Mouse (Mus musculus) lung, adult 10 weeks (tissue): ENCODE data around the gene Ipo13. TPM values are rescaled to one million over a fixed set of nuclear protein-coding genes. Genes with fewer than 3 reads are reported as not detected.

ENCODE experiments used
- polyA plus RNA-seq: library from polyadenylated mRNA; stranded (reverse); fragments of 350-450 nt; fragmentation: Illumina TruSeq; extraction: RNeasy Lipid Tissue Mini Kit (QIAGEN cat#74804); gene quantifications from one replicate; pipeline ENCODE4 v1.2.3, GENCODE M21; 2014; ENCODE audit warnings: low read depth, low replicate concordance; ENCODE audit not compliant: insufficient read depth

Ipo13 gene
- 32.2 TPM for polyA plus RNA-seq

GRCm38 (mm10) chr4:117914591-117915442, at the start of gene Ipo13:
TSS of gene Ipo13 (minus strand) at chr4:117914999.

GRCm38 (mm10) chr4:117929391-117929881, 14.6 kb upstream of the Ipo13 start, which contains the start of gene Artn:
TSS of gene Artn (minus strand) at chr4:117929763.

GRCm38 (mm10) chr4:117891738-117892161, 23.0 kb downstream of the Ipo13 start, which contains the start of gene Dph2:
TSS of gene Dph2 (minus strand) at chr4:117892032.

GRCm38 (mm10) chr4:117887133-117887532, 27.7 kb downstream of the Ipo13 start, which contains the start of gene Atp6v0b:
TSS of gene Atp6v0b (minus strand) at chr4:117887333.

GRCm38 (mm10) chr4:117882701-117883691, 31.8 kb downstream of the Ipo13 start, which contains the start of gene B4galt2:
TSS of gene B4galt2 (minus strand) at chr4:117883487.

GRCm38 (mm10) chr4:117872471-117872886, 42.3 kb downstream of the Ipo13 start, which contains the start of gene Ccdc24:
TSS of gene Ccdc24 (minus strand) at chr4:117872557.

Other genes starting within 250 kb of the Ipo13 start
- gene Dmap1, start 232.7 kb downstream of the Ipo13 start, polyA plus RNA-seq, result 16.7 TPM
- gene Gm12845, start 190.6 kb downstream of the Ipo13 start, polyA plus RNA-seq, result not detected
- not detected for gene Klf17, start 149.4 kb downstream of the Ipo13 start, polyA plus RNA-seq
- gene Slc6a9, start 80.5 kb downstream of the Ipo13 start, polyA plus RNA-seq, result 11.3 TPM
- 4.5 TPM for gene Ccdc24, start 42.4 kb downstream of the Ipo13 start, polyA plus RNA-seq
- 4.5 TPM for gene B4galt2, start 31.5 kb downstream of the Ipo13 start, polyA plus RNA-seq
- 261 TPM for gene Atp6v0b, start 27.7 kb downstream of the Ipo13 start, polyA plus RNA-seq
- 5.3 TPM for gene Dph2, start 23.0 kb downstream of the Ipo13 start, polyA plus RNA-seq
- gene Artn, start 14.8 kb upstream of the Ipo13 start, polyA plus RNA-seq, result 1.0 TPM
- 13.6 TPM for gene St3gal3, start 219.9 kb upstream of the Ipo13 start, polyA plus RNA-seq